Mouse (Mus musculus): ENCODE results near the gene F12.

DNA sequence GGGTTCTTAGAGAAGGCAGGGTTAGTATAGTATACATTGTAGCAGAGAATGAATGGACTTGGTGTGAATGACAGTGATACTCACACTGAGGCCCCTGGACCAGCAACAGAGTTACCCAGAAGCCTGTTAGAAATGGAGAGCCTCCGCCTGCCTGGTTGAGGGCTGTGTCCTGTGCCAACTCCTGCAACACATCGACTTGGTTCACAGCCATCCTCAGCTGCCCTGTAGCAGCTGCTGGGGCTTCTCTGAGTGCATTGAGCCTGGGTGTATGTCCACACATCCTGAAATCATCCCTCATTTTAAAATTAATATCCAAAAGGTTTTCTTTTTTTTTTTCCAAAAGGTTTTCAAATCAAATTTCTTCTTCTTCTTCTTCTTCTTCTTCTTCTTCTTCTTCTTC is 50.7 kb downstream of the F12 start:
- no peak for TF ChIP-seq NANOG (IDR thresholded peaks at IDR 0.05; ENCODE audit: borderline replicate concordance, low read length)
- TF ChIP-seq CTCF (conservative IDR thresholded peaks at IDR 0.05; ENCODE audit: low read length), result no peak

Measured in E14TG2a.4 (cell line).